Mouse (Mus musculus): Measurements from ENCODE around the gene Arhgap15. TPM values are rescaled to one million over a fixed set of nuclear protein-coding genes. Genes with fewer than 3 reads are reported as not detected.

The Arhgap15 gene
- polyA plus RNA-seq, 2 experiments = 2.5 to 5.6 TPM

GRCm38 (mm10) chr2:44029865-44030264, 281.2 kb downstream of the Arhgap15 start:
- Histone ChIP-seq H3K36me3 (replicated peaks; ENCODE audit: control insufficient read depth, insufficient read depth, low read depth) (no peaks in the 10 kb centered on the region), H3K9me3 (ENCODE audit: control insufficient read depth, low read length) (no peaks in the 10 kb centered on the region), H3K27me3 (ENCODE audit: control insufficient read depth, insufficient read depth, low read length) (no peaks in the 10 kb centered on the region), H3K9ac (replicated peaks) (no peak overlapping the region), H3K4me3 (ENCODE audit: insufficient read depth in 1 of 2, low read depth in 2 of 2, low read length in 2 of 2) (no peak overlapping the region), H3K4me2 (ENCODE audit: low read depth) (no peak overlapping the region), H3K27ac (no peak overlapping the region), H3K4me1 (replicated peaks; ENCODE audit: control insufficient read depth in 2 of 2, insufficient read depth in 2 of 2, low read length in 1 of 2) (no peaks in the 10 kb centered on the region)
- TF ChIP-seq EP300 (IDR thresholded peaks at IDR 0.05; ENCODE audit: low read depth) (no peak), CTCF (IDR thresholded peaks at IDR 0.05; ENCODE audit: low read depth) (no peak)
- WGBS (ENCODE audit: insufficient replicate concordance) = 76% methylated on average over 10 of the region's 10 CpGs
- DNase-seq (ENCODE audit: low read depth in 3 of 3, low spot score in 3 of 3) (no peak), ATAC-seq (ENCODE audit: insufficient read depth) (no peak)

- Histone ChIP-seq H3K36me3 (replicated peaks; ENCODE audit: control insufficient read depth, insufficient read depth, low read depth) (no peaks in the 10 kb centered on the region), H3K4me1 (replicated peaks; ENCODE audit: control insufficient read depth in 2 of 2, insufficient read depth in 2 of 2, low read length in 1 of 2) (no peaks in the 10 kb centered on the region), H3K9ac (replicated peaks) (no peak overlapping the region), H3K27me3 (ENCODE audit: control insufficient read depth, insufficient read depth, low read length) (no peaks in the 10 kb centered on the region), H3K9me3 (ENCODE audit: control insufficient read depth, low read length) (no peaks in the 10 kb centered on the region), H3K27ac (no peak overlapping the region), H3K4me3 (ENCODE audit: insufficient read depth in 1 of 2, low read depth in 2 of 2, low read length in 2 of 2) (no peak overlapping the region), H3K4me2 (ENCODE audit: low read depth) (no peak overlapping the region)
- DNase-seq (ENCODE audit: low read depth in 3 of 3, low spot score in 3 of 3) (no peak), ATAC-seq (ENCODE audit: insufficient read depth) (no peak)
- 57% methylated on average over 3 of the region's 3 CpGs for WGBS (ENCODE audit: insufficient replicate concordance)
- TF ChIP-seq CTCF (IDR thresholded peaks at IDR 0.05; ENCODE audit: low read depth) = no peak
- TF ChIP-seq EP300 (IDR thresholded peaks at IDR 0.05; ENCODE audit: low read depth) = no peak
Measured at GRCm38 (mm10) chr2:44039522-44040203, 291.0 kb downstream of the Arhgap15 start.

- Histone ChIP-seq H3K4me2 (ENCODE audit: low read depth) (no peak overlapping the region), H3K27ac (no peak overlapping the region), H3K27me3 (ENCODE audit: control insufficient read depth, insufficient read depth, low read length) (no peaks in the 10 kb centered on the region), H3K9ac (replicated peaks) (no peak overlapping the region), H3K9me3 (ENCODE audit: control insufficient read depth, low read length) (no peaks in the 10 kb centered on the region), H3K36me3 (replicated peaks; ENCODE audit: control insufficient read depth, insufficient read depth, low read depth) (no peaks in the 10 kb centered on the region), H3K4me1 (replicated peaks; ENCODE audit: control insufficient read depth in 2 of 2, insufficient read depth in 2 of 2, low read length in 1 of 2) (no peaks in the 10 kb centered on the region), H3K4me3 (ENCODE audit: insufficient read depth in 1 of 2, low read depth in 2 of 2, low read length in 2 of 2) (no peak overlapping the region)
- no peak for ATAC-seq (ENCODE audit: insufficient read depth)
- 50% methylated on average over 2 of the region's 2 CpGs for WGBS (ENCODE audit: insufficient replicate concordance)
- TF ChIP-seq CTCF (IDR thresholded peaks at IDR 0.05; ENCODE audit: low read depth) = no peak
- DNase-seq (ENCODE audit: low read depth in 3 of 3, low spot score in 3 of 3) = no peak
Measured at GRCm38 (mm10) chr2:44044088-44044487, 295.5 kb downstream of the Arhgap15 start.

- ATAC-seq (ENCODE audit: insufficient read depth) (no peak), DNase-seq (ENCODE audit: low read depth in 3 of 3, low spot score in 3 of 3) (no peak)
- Histone ChIP-seq H3K4me2 (ENCODE audit: low read depth) (no peak overlapping the region), H3K27me3 (ENCODE audit: control insufficient read depth, insufficient read depth, low read length) (no peaks in the 10 kb centered on the region), H3K4me1 (replicated peaks; ENCODE audit: control insufficient read depth in 2 of 2, insufficient read depth in 2 of 2, low read length in 1 of 2) (no peaks in the 10 kb centered on the region), H3K9me3 (ENCODE audit: control insufficient read depth, low read length) (no peaks in the 10 kb centered on the region), H3K4me3 (ENCODE audit: insufficient read depth in 1 of 2, low read depth in 2 of 2, low read length in 2 of 2) (no peak overlapping the region), H3K36me3 (replicated peaks; ENCODE audit: control insufficient read depth, insufficient read depth, low read depth) (no peaks in the 10 kb centered on the region), H3K9ac (replicated peaks) (no peak overlapping the region), H3K27ac (no peak overlapping the region)
- no peak for TF ChIP-seq CTCF (IDR thresholded peaks at IDR 0.05; ENCODE audit: low read depth)
- 35% methylated on average over 1 of the region's 1 CpGs for WGBS (ENCODE audit: insufficient replicate concordance)
Measured at GRCm38 (mm10) chr2:44044634-44045033, 296.0 kb downstream of the Arhgap15 start.

- ATAC-seq (ENCODE audit: insufficient read depth) (no peak), DNase-seq (ENCODE audit: low read depth in 3 of 3, low spot score in 3 of 3) (no peak)
- no peaks in the 10 kb centered on the region for H3K4me1 ChIP-seq (replicated peaks; ENCODE audit: control insufficient read depth in 2 of 2, insufficient read depth in 2 of 2, low read length in 1 of 2)
- 70% methylated on average over 1 of the region's 1 CpGs for WGBS (ENCODE audit: insufficient replicate concordance)
- no peaks in the 10 kb centered on the region for H3K36me3 ChIP-seq (replicated peaks; ENCODE audit: control insufficient read depth, insufficient read depth, low read depth)
- no peak overlapping the region for H3K4me3 ChIP-seq (ENCODE audit: insufficient read depth in 1 of 2, low read depth in 2 of 2, low read length in 2 of 2)
- no peak for TF ChIP-seq CTCF (IDR thresholded peaks at IDR 0.05; ENCODE audit: low read depth)
- no peak for TF ChIP-seq EP300 (IDR thresholded peaks at IDR 0.05; ENCODE audit: low read depth)
- H3K4me2 ChIP-seq (ENCODE audit: low read depth) = no peak overlapping the region
- H3K9me3 ChIP-seq (ENCODE audit: control insufficient read depth, low read length) = no peaks in the 10 kb centered on the region
- H3K27me3 ChIP-seq (ENCODE audit: control insufficient read depth, insufficient read depth, low read length) = no peaks in the 10 kb centered on the region
- no peak overlapping the region for H3K9ac ChIP-seq (replicated peaks)
- H3K27ac ChIP-seq = no peak overlapping the region
Measured at GRCm38 (mm10) chr2:44045231-44045630, 296.6 kb downstream of the Arhgap15 start.
